Mouse (Mus musculus) hindbrain, embryonic 11.5 days (tissue): ENCODE measurements around the gene Sult1c1. TPM values are rescaled to one million over a fixed set of nuclear protein-coding genes. Genes with fewer than 3 reads are reported as not detected.

Experiments used
- polyA plus RNA-seq: library from polyadenylated mRNA; unstranded; fragments of >200 nt; fragmentation: Nextera tagmentation; extraction: Ambion mirVana; gene quantifications from 2 replicates; pipeline ENCODE4 v1.2.1, GENCODE M21; 2014

Gene Sult1c1
- polyA plus RNA-seq, 1 experiment from 2014 or later: not detected

Other genes with a start within 250 kb of the Sult1c1 start
- gene Sult1c2, start 144.3 kb downstream of the Sult1c1 start, polyA plus RNA-seq: not detected in 2 replicates